Mouse (Mus musculus): ENCODE measurements around the gene Tmem189. TPM values are rescaled to one million over a fixed set of nuclear protein-coding genes. Genes with fewer than 3 reads are reported as not detected.

The Tmem189 gene
- total and polyA plus RNA-seq, 3 experiments, result 21.7 to 46.5 TPM; not detected in 1

GRCm38 (mm10) chr2:167691410-167691809, 1.8 kb upstream of the Tmem189 start:
- H3K27ac ChIP-seq (ENCODE audit: control insufficient read depth, low read depth, low read length), result no peak overlapping the region
- peaks cover 30% of the 10 kb centered on the region for H3K79me2 ChIP-seq (ENCODE audit: control insufficient read depth, insufficient read depth, low read length, poor library complexity)
- TF ChIP-seq MYB (IDR thresholded peaks at IDR 0.05; ENCODE audit: low read depth, low read length) (no peak), POLR2AphosphoS2 (IDR thresholded peaks at IDR 0.05; ENCODE audit: low read length) (no peak), GABPA (IDR thresholded peaks at IDR 0.05; ENCODE audit: low read depth, low read length) (no peak), CTCF (IDR thresholded peaks at IDR 0.05 in 2 of 3, conservative IDR thresholded peaks at IDR 0.05 in 1 of 3; ENCODE audit: control insufficient read depth in 1 of 3, insufficient read depth in 1 of 3, low read depth in 2 of 3, low read length in 3 of 3, poor library complexity in 1 of 3, severe bottlenecking in 1 of 3) (no peak), EP300 (IDR thresholded peaks at IDR 0.05; ENCODE audit: low read depth in 1 of 2, low read length in 2 of 2) (no peak), BHLHE40 (IDR thresholded peaks at IDR 0.05; ENCODE audit: borderline replicate concordance, low read depth, low read length) (no peak), SMC3 (IDR thresholded peaks at IDR 0.05; ENCODE audit: low read depth, low read length) (no peak), CHD2 (IDR thresholded peaks at IDR 0.05; ENCODE audit: low read length) (no peak)
- DNase-seq (ENCODE audit: low read depth, low spot score), result no peak
- peaks cover 2 to 19% of the 10 kb centered on the region in 2 experiments; a peak in 3 of 4 replicates for H3K36me3 ChIP-seq (ENCODE audit: control insufficient read depth in 1 of 2, insufficient read depth in 2 of 2, low read length in 2 of 2)
- peak overlapping the region; percentile 73 to 96; a peak in 3 of 4 replicates for H3K4me3 ChIP-seq (ENCODE audit: control insufficient read depth in 1 of 2, insufficient read depth in 1 of 2, low read depth in 2 of 2, low read length in 2 of 2)
- no peaks in the 10 kb centered on the region for H3K27me3 ChIP-seq (ENCODE audit: control insufficient read depth in 1 of 2, insufficient read depth in 2 of 2, low read length in 2 of 2)
- H3K4me1 ChIP-seq (ENCODE audit: control insufficient read depth in 1 of 2, insufficient read depth in 2 of 2, low read length in 2 of 2), result peaks cover 11 to 27% of the 10 kb centered on the region in 2 experiments
- H3K9ac ChIP-seq (ENCODE audit: control insufficient read depth, low read depth, low read length, poor library complexity, severe bottlenecking), result peak overlapping the region; percentile 82
- H3K9me3 ChIP-seq (replicated peaks; ENCODE audit: insufficient read depth, low read length), result no peaks in the 10 kb centered on the region

DNA sequence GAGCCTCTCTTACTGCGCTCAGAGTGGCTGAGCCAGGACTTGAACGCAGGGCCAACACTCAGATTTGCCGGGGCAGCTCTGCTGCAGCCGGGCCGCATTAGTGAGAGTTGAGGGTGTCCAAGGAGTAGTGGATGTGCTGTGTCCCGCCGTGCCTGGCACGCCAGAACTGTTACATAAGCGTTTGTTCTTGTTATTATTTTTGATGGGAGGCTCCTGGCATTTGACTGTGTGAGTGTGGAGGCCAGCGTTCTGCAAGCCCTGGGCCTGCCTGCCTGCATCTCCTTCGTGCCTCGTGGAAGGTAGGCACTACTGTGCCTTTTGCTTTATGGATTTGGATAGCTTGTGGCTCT, 1.3 kb upstream of the Tmem189 start:
- peaks cover 11 to 27% of the 10 kb centered on the region in 2 experiments for H3K4me1 ChIP-seq (ENCODE audit: control insufficient read depth in 1 of 2, insufficient read depth in 2 of 2, low read length in 2 of 2)
- peaks cover 2 to 19% of the 10 kb centered on the region in 2 experiments; a peak in 3 of 4 replicates for H3K36me3 ChIP-seq (ENCODE audit: control insufficient read depth in 1 of 2, insufficient read depth in 2 of 2, low read length in 2 of 2)
- peak overlapping the region; percentile 82 for H3K9ac ChIP-seq (ENCODE audit: control insufficient read depth, low read depth, low read length, poor library complexity, severe bottlenecking)
- no peaks in the 10 kb centered on the region for H3K9me3 ChIP-seq (replicated peaks; ENCODE audit: insufficient read depth, low read length)
- H3K27ac ChIP-seq (ENCODE audit: control insufficient read depth, low read depth, low read length), result peak overlapping the region; percentile 24
- DNase-seq (ENCODE audit: low read depth, low spot score), result no peak
- TF ChIP-seq NELFE (IDR thresholded peaks at IDR 0.05; ENCODE audit: low read depth, low read length) (no peak), POLR2A (IDR thresholded peaks at IDR 0.05; ENCODE audit: control insufficient read depth in 1 of 2, insufficient read depth in 1 of 2, low read depth in 1 of 2, low read length in 2 of 2, poor library complexity in 1 of 2) (no peak), POLR2AphosphoS2 (IDR thresholded peaks at IDR 0.05; ENCODE audit: low read length) (no peak), TCF12 (IDR thresholded peaks at IDR 0.05; ENCODE audit: low read depth, low read length) (no peak), CTCF (IDR thresholded peaks at IDR 0.05 in 2 of 3, conservative IDR thresholded peaks at IDR 0.05 in 1 of 3; ENCODE audit: control insufficient read depth in 1 of 3, insufficient read depth in 1 of 3, low read depth in 2 of 3, low read length in 3 of 3, poor library complexity in 1 of 3, severe bottlenecking in 1 of 3) (no peak), POLR2AphosphoS5 (IDR thresholded peaks at IDR 0.05; ENCODE audit: borderline replicate concordance, low read depth, low read length) (no peak), ZC3H11A (IDR thresholded peaks at IDR 0.05; ENCODE audit: low read depth, low read length) (no peak), JUND (IDR thresholded peaks at IDR 0.05; ENCODE audit: low read depth, low read length) (no peak)
- no peaks in the 10 kb centered on the region for H3K27me3 ChIP-seq (ENCODE audit: control insufficient read depth in 1 of 2, insufficient read depth in 2 of 2, low read length in 2 of 2)
- H3K79me2 ChIP-seq (ENCODE audit: control insufficient read depth, insufficient read depth, low read length, poor library complexity), result peaks cover 30% of the 10 kb centered on the region
- H3K4me3 ChIP-seq (ENCODE audit: control insufficient read depth in 1 of 2, insufficient read depth in 1 of 2, low read depth in 2 of 2, low read length in 2 of 2), result peak overlapping the region; percentile 73 to 96

Measured in MEL (cell line).